Mouse (Mus musculus) C2C12 (cell line): ENCODE measurements at regions not wholly inside any gene's neighbourhood (a gene's known extent, or its start where the extent isn't known, plus 50 kb on each side); places are given as distances from the start of the nearest gene placed in this dataset.

Source experiments
- CTCF ChIP-seq: IDR thresholded peaks from one replicate; pipeline ENCODE4 v1.5.1; 2011; ENCODE audit not compliant: control insufficient read depth, insufficient read depth, insufficient read length
- MYOD1 ChIP-seq: IDR thresholded peaks from one replicate; pipeline ENCODE4 v1.6.1; 2011; ENCODE audit warnings: low read depth; ENCODE audit not compliant: control insufficient read depth, insufficient read length

DNA sequence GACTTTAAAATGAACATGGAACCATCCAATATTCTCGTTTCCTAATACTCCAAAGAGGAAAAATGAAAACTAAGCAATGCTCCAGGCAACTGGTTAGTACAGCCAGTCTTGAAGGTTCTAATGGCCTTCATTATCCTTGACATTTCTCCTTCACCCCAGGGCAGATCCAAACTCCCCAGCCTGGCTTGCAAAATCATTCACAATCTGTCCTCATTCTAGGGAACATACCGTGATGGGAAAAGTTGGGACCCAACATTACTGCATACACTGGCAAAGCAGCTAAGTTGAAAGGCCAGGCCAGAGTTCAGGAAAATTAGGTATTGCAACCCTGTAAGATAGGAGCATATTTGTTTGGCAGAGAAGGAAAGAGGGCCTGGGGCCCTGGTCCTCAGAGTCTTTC is 889.9 kb upstream of the A1bg start:
- TF ChIP-seq MYOD1 (no peak), CTCF (no peak)
